Mouse (Mus musculus) liver, adult 2 months (tissue): ENCODE measurements around the gene Syt17.

ENCODE experiments used
- CTCF ChIP-seq: fragments of 200-500 bp; IDR thresholded peaks from 2 replicates; pipeline ENCODE4 v1.5.1; 2011; ENCODE audit warnings: low read depth, low read length, control low read depth
- POLR2A ChIP-seq: fragments of 200-500 bp; IDR thresholded peaks from 2 replicates; pipeline ENCODE4 v1.6.1; 2011; ENCODE audit warnings: low read length, control low read depth; ENCODE audit not compliant: insufficient read depth; ENCODE audit errors: extremely low read depth

DNA sequence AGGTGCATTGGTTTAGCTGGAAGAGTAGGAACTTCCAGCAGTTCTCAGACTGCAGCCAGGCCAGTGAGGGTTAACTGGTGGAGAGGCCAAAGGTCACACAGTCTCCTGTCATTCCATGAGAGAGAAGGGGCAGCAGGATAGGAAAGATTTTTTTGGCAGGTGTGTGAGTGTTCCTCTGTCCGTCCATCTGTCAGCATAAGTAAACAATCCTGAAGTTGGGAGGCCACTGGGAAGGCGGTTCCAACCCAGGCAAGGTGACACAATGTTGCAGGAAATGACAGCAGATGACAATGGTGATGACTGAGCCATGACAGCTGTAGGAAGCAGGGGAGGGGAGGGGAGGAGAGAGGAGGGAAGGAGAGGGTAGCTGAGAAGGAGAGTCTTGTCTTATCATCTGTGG is 4.9 kb upstream of the Syt17 start:
- TF ChIP-seq CTCF: no peak
- no peak for TF ChIP-seq POLR2A
